Mouse (Mus musculus): ENCODE measurements around the gene Sh3bp5.

- TF ChIP-seq POLR2A (IDR thresholded peaks at IDR 0.05; ENCODE audit: low read depth, low read length) (no peak), CTCF (IDR thresholded peaks at IDR 0.05; ENCODE audit: extremely low read depth, insufficient read length, insufficient replicate concordance, low read depth, low read length) (no peak)
Measured at GRCm38 (mm10) chr14:31329741-31330140, 106.1 kb downstream of the Sh3bp5 start.

All from small intestine, adult 2 months (tissue).